Mouse (Mus musculus) forebrain, postnatal 0 days (tissue): ENCODE data around the gene Golga5. TPM values are rescaled to one million over a fixed set of nuclear protein-coding genes. Genes with fewer than 3 reads are reported as not detected.
A peak's percentile ranks its signal among the peaks of the same experiment; 100 is the strongest.

Source experiments
- ATAC-seq: fragments of 200-750 bp; cut with Nextera tagmentation; 2 replicates; pipeline ENCODE4 v1.8.0; 2017; ENCODE audit warnings: mild to moderate bottlenecking, moderate library complexity
- DNase-seq: peaks from one replicate; pipeline ENCODE4 v3.0.0-alpha.2; 2015
- H3K27ac ChIP-seq: fragments of 300-500 bp; sonication (generic); 2 replicates; pipeline ENCODE4 v1.5.1; 2014; ENCODE audit warnings: low read depth, mild to moderate bottlenecking, antibody characterized with exemption, low read length, moderate library complexity, mixed read lengths
- H3K27me3 ChIP-seq: fragments of 300-500 bp; sonication (generic); 2 replicates; pipeline ENCODE4 v1.6.1; 2014; ENCODE audit warnings: mild to moderate bottlenecking, low read length, mixed read lengths; ENCODE audit not compliant: insufficient read depth
- H3K36me3 ChIP-seq: fragments of 300-500 bp; sonication (generic); 2 replicates; pipeline ENCODE4 v1.6.1; 2014; ENCODE audit warnings: mild to moderate bottlenecking, moderate library complexity; ENCODE audit not compliant: insufficient read depth
- H3K4me1 ChIP-seq: fragments of 300-500 bp; sonication (generic); 2 replicates; pipeline ENCODE4 v1.6.1; 2014; ENCODE audit warnings: antibody characterized with exemption; ENCODE audit not compliant: insufficient read depth
- H3K4me2 ChIP-seq: fragments of 300-500 bp; sonication (generic); 2 replicates; pipeline ENCODE4 v1.6.1; 2014; ENCODE audit warnings: low read depth, mild to moderate bottlenecking, moderate library complexity
- H3K4me3 ChIP-seq: fragments of 300-500 bp; sonication (generic); 2 replicates; pipeline ENCODE4 v1.5.1; 2014; ENCODE audit warnings: low read depth, low read length, mixed read lengths
- H3K9ac ChIP-seq: fragments of 300-500 bp; sonication (generic); 2 replicates; pipeline ENCODE4 v1.6.1; 2014; ENCODE audit warnings: mild to moderate bottlenecking
- H3K9me3 ChIP-seq: fragments of 300-500 bp; sonication (generic); 2 replicates; pipeline ENCODE4 v1.6.1; 2016; ENCODE audit warnings: low read length
- CTCF ChIP-seq: sonication (generic); IDR thresholded peaks from 2 replicates; pipeline ENCODE4 v1.5.1; 2016; ENCODE audit warnings: antibody characterized with exemption, control low read depth, low read depth
- WGBS: fragments of 180-500 bp; shearing (Covaris S2); extraction: QIAGEN DNeasy Blood & Tissue Kit; methylation state at CpG from one replicate; pipeline ENCODE4 v1.1.7; 2014; 5-methylcytosine and 5-hydroxymethylcytosine counted together
- polyA plus RNA-seq: library from polyadenylated mRNA; unstranded; fragments of >200 nt; fragmentation: Nextera tagmentation; extraction: Ambion mirVana; gene quantifications from 2 replicates; pipeline ENCODE4 v1.2.1, GENCODE M21; 2015
- total RNA-seq: library from RNA; depleted of rRNA; stranded (reverse); fragments of >200 nt; gene quantifications from 2 replicates; pipeline ENCODE4 v1.2.3, GENCODE M21; 2014; rRNA removed

Golga5 gene
- total and polyA plus RNA-seq, 2 experiments from 2014 or later = 25.6 to 34.9 TPM

GRCm38 (mm10) chr12:102545122-102545521 lies 76.2 kb downstream of the Golga5 start:
- no peaks in the 10 kb centered on the region for H3K9me3 ChIP-seq
- no peak overlapping the region for H3K4me3 ChIP-seq
- H3K36me3 ChIP-seq = no peaks in the 10 kb centered on the region
- ATAC-seq (peak; percentile 56), DNase-seq (no peak)
- no peak overlapping the region for H3K9ac ChIP-seq
- H3K4me1 ChIP-seq = no peaks in the 10 kb centered on the region
- H3K4me2 ChIP-seq = no peak overlapping the region
- H3K27me3 ChIP-seq = no peaks in the 10 kb centered on the region
- TF ChIP-seq CTCF = no peak
- 35% methylated on average over 6 of the region's 6 CpGs for WGBS
- no peak overlapping the region for H3K27ac ChIP-seq

Other genes starting within 250 kb of the Golga5 start
- gene Rin3, start 186.1 kb upstream of the Golga5 start, total RNA-seq = 1.3 and 3.3 TPM in 2 replicates
- 1.5 and 1.9 TPM in 2 replicates for gene Rin3, start 186.1 kb upstream of the Golga5 start, polyA plus RNA-seq
- 79.6 and 88.1 TPM in 2 replicates for gene Lgmn, start 29.3 kb upstream of the Golga5 start, total RNA-seq
- gene Lgmn, start 29.3 kb upstream of the Golga5 start, polyA plus RNA-seq = 121 and 139 TPM in 2 replicates
- gene Chga, start 85.8 kb downstream of the Golga5 start, total RNA-seq = 108 and 123 TPM in 2 replicates
- gene Chga, start 85.8 kb downstream of the Golga5 start, polyA plus RNA-seq = 130 and 171 TPM in 2 replicates
- 47.5 and 66.5 TPM in 2 replicates for gene Itpk1, start 235.8 kb downstream of the Golga5 start, total RNA-seq
- 47.6 and 50.8 TPM in 2 replicates for gene Itpk1, start 235.8 kb downstream of the Golga5 start, polyA plus RNA-seq